Mouse (Mus musculus): ENCODE results near the gene Zbtb42. TPM values are rescaled to one million over a fixed set of nuclear protein-coding genes. Genes with fewer than 3 reads are reported as not detected.
A peak's percentile ranks its signal among the peaks of the same experiment; 100 is the strongest.

Gene Zbtb42
- polyA plus RNA-seq, 1 experiment from 2014 or later = 3.5 TPM

- H3K4me3 ChIP-seq (replicated peaks; ENCODE audit: low read depth, low read length) = peak within 1 kb of the TSS; percentile 94
- ATAC-seq (ENCODE audit: low FRiP score, low TSS enrichment) = peak; percentile 10; the same call in 1 of the 2 replicates
- H3K27ac ChIP-seq (replicated peaks; ENCODE audit: low read depth, low read length) = peak within 1 kb of the TSS; percentile 94
- H3K4me2 ChIP-seq (ENCODE audit: low read length) = peak within 1 kb of the TSS; percentile 95
- H3K4me1 ChIP-seq (ENCODE audit: control insufficient read depth, insufficient read depth, low read length) = peaks cover 37% of the 10 kb centered on the region
- H3K9me3 ChIP-seq (ENCODE audit: control insufficient read depth, low read length) = no peaks in the 10 kb centered on the region
- peak; percentile 76 for DNase-seq
- H3K27me3 ChIP-seq (ENCODE audit: control insufficient read depth, insufficient read depth, low read length) = peaks cover 10% of the 10 kb centered on the region; the same call in 1 of the 2 replicates
- H3K36me3 ChIP-seq (ENCODE audit: control insufficient read depth, insufficient read depth, low read length) = peaks cover 22% of the 10 kb centered on the region
- under 1% methylated on average over 59 of the region's 70 CpGs for WGBS
- peak within 1 kb of the TSS; percentile 97 for H3K9ac ChIP-seq (replicated peaks; ENCODE audit: low read length)
These were observed 4.3 kb upstream of the Zbtb42 start, which contains the start of gene Akt1 for GRCm38 (mm10) chr12:112674132-112675011. Gene Akt1, minus strand, starts transcription at chr12:112674884.

- Histone ChIP-seq H3K4me2 (ENCODE audit: low read length) (peak overlapping the region; percentile 95), H3K27me3 (ENCODE audit: control insufficient read depth, insufficient read depth, low read length) (peaks cover 21% of the 10 kb centered on the region), H3K4me1 (ENCODE audit: control insufficient read depth, insufficient read depth, low read length) (peaks cover 39% of the 10 kb centered on the region), H3K9ac (replicated peaks; ENCODE audit: low read length) (peak overlapping the region; percentile 97), H3K4me3 (replicated peaks; ENCODE audit: low read depth, low read length) (peak overlapping the region; percentile 94; the same call in 1 of the 2 replicates), H3K9me3 (ENCODE audit: control insufficient read depth, low read length) (no peaks in the 10 kb centered on the region), H3K27ac (replicated peaks; ENCODE audit: low read depth, low read length) (peak overlapping the region; percentile 94), H3K36me3 (ENCODE audit: control insufficient read depth, insufficient read depth, low read length) (peaks cover 11% of the 10 kb centered on the region)
- peak; percentile 35; the same call in 1 of the 2 replicates for ATAC-seq (ENCODE audit: low FRiP score, low TSS enrichment)
- 13% methylated on average over 18 of the region's 18 CpGs for WGBS
- peak; percentile 93 for DNase-seq
These were observed 3.2 kb upstream of the Zbtb42 start for GRCm38 (mm10) chr12:112675245-112676035.

- WGBS = 61% methylated on average over 5 of the region's 5 CpGs
- Histone ChIP-seq H3K36me3 (ENCODE audit: control insufficient read depth, insufficient read depth, low read length) (no peaks in the 10 kb centered on the region), H3K9me3 (ENCODE audit: control insufficient read depth, low read length) (no peaks in the 10 kb centered on the region), H3K27ac (replicated peaks; ENCODE audit: low read depth, low read length) (no peak overlapping the region), H3K27me3 (ENCODE audit: control insufficient read depth, insufficient read depth, low read length) (peaks cover 23% of the 10 kb centered on the region), H3K4me2 (ENCODE audit: low read length) (no peak overlapping the region), H3K4me3 (replicated peaks; ENCODE audit: low read depth, low read length) (no peak overlapping the region), H3K4me1 (ENCODE audit: control insufficient read depth, insufficient read depth, low read length) (peaks cover 27% of the 10 kb centered on the region), H3K9ac (replicated peaks; ENCODE audit: low read length) (no peak overlapping the region)
- DNase-seq (no peak), ATAC-seq (ENCODE audit: low FRiP score, low TSS enrichment) (no peak)
These were observed 1.6 kb upstream of the Zbtb42 start for GRCm38 (mm10) chr12:112677076-112677475.

- no peak for ATAC-seq (ENCODE audit: low FRiP score, low TSS enrichment)
- H3K4me1 ChIP-seq (ENCODE audit: control insufficient read depth, insufficient read depth, low read length) = peaks cover 17% of the 10 kb centered on the region
- peaks cover 23% of the 10 kb centered on the region for H3K27me3 ChIP-seq (ENCODE audit: control insufficient read depth, insufficient read depth, low read length)
- 18% methylated on average over 19 of the region's 19 CpGs for WGBS
- peak overlapping the region; percentile 45; the same call in 1 of the 2 replicates for H3K9ac ChIP-seq (replicated peaks; ENCODE audit: low read length)
- no peaks in the 10 kb centered on the region for H3K9me3 ChIP-seq (ENCODE audit: control insufficient read depth, low read length)
- H3K36me3 ChIP-seq (ENCODE audit: control insufficient read depth, insufficient read depth, low read length) = no peaks in the 10 kb centered on the region
- peak overlapping the region; percentile 91 for H3K4me2 ChIP-seq (ENCODE audit: low read length)
- H3K4me3 ChIP-seq (replicated peaks; ENCODE audit: low read depth, low read length) = peak overlapping the region; percentile 48
- H3K27ac ChIP-seq (replicated peaks; ENCODE audit: low read depth, low read length) = no peak overlapping the region
- no peak for DNase-seq
These were observed 579 bp upstream of the Zbtb42 start for GRCm38 (mm10) chr12:112677943-112678554.

GRCm38 (mm10) chr12:112679027-112679996 is 684 bp downstream of the Zbtb42 start:
- no peak overlapping the region for H3K27ac ChIP-seq (replicated peaks; ENCODE audit: low read depth, low read length)
- H3K27me3 ChIP-seq (ENCODE audit: control insufficient read depth, insufficient read depth, low read length) = peaks cover 23% of the 10 kb centered on the region
- no peaks in the 10 kb centered on the region for H3K9me3 ChIP-seq (ENCODE audit: control insufficient read depth, low read length)
- DNase-seq (peak; percentile 70), ATAC-seq (ENCODE audit: low FRiP score, low TSS enrichment) (no peak)
- H3K4me2 ChIP-seq (ENCODE audit: low read length) = peak overlapping the region; percentile 91
- H3K9ac ChIP-seq (replicated peaks; ENCODE audit: low read length) = peak overlapping the region; percentile 45
- no peaks in the 10 kb centered on the region for H3K36me3 ChIP-seq (ENCODE audit: control insufficient read depth, insufficient read depth, low read length)
- H3K4me3 ChIP-seq (replicated peaks; ENCODE audit: low read depth, low read length) = peak overlapping the region; percentile 48
- peaks cover 16% of the 10 kb centered on the region for H3K4me1 ChIP-seq (ENCODE audit: control insufficient read depth, insufficient read depth, low read length)
- WGBS = 3% methylated on average over 79 of the region's 87 CpGs

- no peaks in the 10 kb centered on the region for H3K36me3 ChIP-seq (ENCODE audit: control insufficient read depth, insufficient read depth, low read length)
- H3K4me1 ChIP-seq (ENCODE audit: control insufficient read depth, insufficient read depth, low read length) = peaks cover 7% of the 10 kb centered on the region; the same call in 1 of the 2 replicates
- ATAC-seq (ENCODE audit: low FRiP score, low TSS enrichment) (no peak), DNase-seq (no peak)
- H3K27ac ChIP-seq (replicated peaks; ENCODE audit: low read depth, low read length) = no peak overlapping the region
- H3K4me3 ChIP-seq (replicated peaks; ENCODE audit: low read depth, low read length) = no peak overlapping the region
- H3K9me3 ChIP-seq (ENCODE audit: control insufficient read depth, low read length) = no peaks in the 10 kb centered on the region
- H3K9ac ChIP-seq (replicated peaks; ENCODE audit: low read length) = no peak overlapping the region
- 30% methylated on average over 7 of the region's 7 CpGs for WGBS
- H3K27me3 ChIP-seq (ENCODE audit: control insufficient read depth, insufficient read depth, low read length) = peaks cover 21% of the 10 kb centered on the region
- no peak overlapping the region for H3K4me2 ChIP-seq (ENCODE audit: low read length)
These were observed 4.7 kb downstream of the Zbtb42 start for GRCm38 (mm10) chr12:112683351-112683750.

GRCm38 (mm10) chr12:112688458-112688857 is 9.8 kb downstream of the Zbtb42 start:
- 85% methylated on average over 15 of the region's 15 CpGs for WGBS
- Histone ChIP-seq H3K9ac (replicated peaks; ENCODE audit: low read length) (no peak overlapping the region), H3K4me2 (ENCODE audit: low read length) (no peak overlapping the region), H3K27me3 (ENCODE audit: control insufficient read depth, insufficient read depth, low read length) (no peaks in the 10 kb centered on the region), H3K36me3 (ENCODE audit: control insufficient read depth, insufficient read depth, low read length) (no peaks in the 10 kb centered on the region), H3K27ac (replicated peaks; ENCODE audit: low read depth, low read length) (no peak overlapping the region), H3K9me3 (ENCODE audit: control insufficient read depth, low read length) (no peaks in the 10 kb centered on the region), H3K4me3 (replicated peaks; ENCODE audit: low read depth, low read length) (no peak overlapping the region), H3K4me1 (ENCODE audit: control insufficient read depth, insufficient read depth, low read length) (peaks cover 9% of the 10 kb centered on the region)
- ATAC-seq (ENCODE audit: low FRiP score, low TSS enrichment) = no peak
- DNase-seq = no peak
